Mouse (Mus musculus) skeletal muscle tissue, adult 2 months (tissue): Measurements from ENCODE around the gene Tmem199.
A peak's percentile ranks its signal among the peaks of the same experiment; 100 is the strongest.

Experiments used
- DNase-seq: peaks from one replicate; pipeline ENCODE4 v3.0.0-alpha.2; 2012; ENCODE audit warnings: low read depth, low spot score

The Tmem199 gene

GRCm38 (mm10) chr11:78488168-78488567 lies 23.8 kb downstream of the Tmem199 start:
- no peak for DNase-seq

- no peak for DNase-seq
Measured at GRCm38 (mm10) chr11:78483639-78484038, 28.3 kb downstream of the Tmem199 start.

- DNase-seq: no peak
Measured at GRCm38 (mm10) chr11:78475289-78475688, 36.7 kb downstream of the Tmem199 start.

DNA sequence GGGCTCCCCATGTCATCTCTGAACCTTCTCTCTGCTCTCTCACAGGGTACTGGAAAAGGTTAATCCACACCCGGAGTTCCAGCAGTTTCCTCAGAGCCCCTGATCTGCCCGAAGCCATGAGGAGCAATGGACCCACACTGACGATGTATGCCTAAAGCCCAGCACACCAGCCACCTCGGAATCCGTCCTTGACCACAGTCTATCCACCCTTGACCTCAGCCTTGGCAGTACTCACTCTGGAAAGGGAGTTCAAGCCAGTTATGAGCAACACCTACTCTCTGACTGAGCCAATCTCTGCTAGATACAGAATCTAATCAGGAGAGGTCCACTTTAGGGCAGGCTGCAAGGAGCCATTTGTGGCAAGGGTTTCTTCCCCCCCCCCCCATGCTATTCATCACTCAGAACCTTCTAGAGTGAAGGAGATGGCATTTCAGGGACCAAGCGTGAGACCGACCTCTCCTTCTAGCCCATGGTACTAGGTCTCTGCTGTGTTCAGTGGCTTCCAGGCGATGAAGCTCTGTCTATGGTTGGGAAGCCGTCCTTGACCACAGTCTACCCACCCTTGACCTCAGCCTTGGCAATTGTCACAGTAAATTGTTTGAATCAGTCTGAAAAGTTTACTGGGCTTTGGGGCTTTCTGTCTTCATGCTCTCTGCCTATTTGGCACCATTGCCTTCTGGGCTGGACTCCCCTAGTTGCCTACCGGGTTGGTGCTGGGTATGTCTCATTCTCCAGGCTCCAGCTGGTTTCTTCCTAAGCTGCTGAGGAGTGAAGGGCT lies 40.5 kb downstream of the Tmem199 start:
- no peak for DNase-seq

DNA sequence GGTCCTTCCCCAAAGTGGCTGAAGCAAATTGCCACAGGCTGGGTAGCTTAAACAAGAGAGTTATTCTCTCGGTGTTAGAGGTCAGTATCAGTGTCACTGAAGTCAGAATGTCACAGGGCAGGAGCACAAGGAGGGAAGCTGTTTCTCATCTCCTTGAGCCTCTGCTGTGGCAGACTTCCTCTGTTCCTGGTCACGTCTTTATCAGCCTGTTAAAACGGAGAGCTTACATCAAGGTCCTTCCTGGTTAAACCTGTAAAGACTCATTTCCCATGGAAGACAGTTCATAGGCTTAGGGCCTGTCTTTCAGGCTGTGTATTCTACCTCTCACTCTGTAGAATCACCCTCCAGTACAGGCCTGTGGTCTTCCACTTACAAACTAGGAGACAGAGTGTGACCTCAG lies 44.0 kb downstream of the Tmem199 start:
- DNase-seq: no peak

DNA sequence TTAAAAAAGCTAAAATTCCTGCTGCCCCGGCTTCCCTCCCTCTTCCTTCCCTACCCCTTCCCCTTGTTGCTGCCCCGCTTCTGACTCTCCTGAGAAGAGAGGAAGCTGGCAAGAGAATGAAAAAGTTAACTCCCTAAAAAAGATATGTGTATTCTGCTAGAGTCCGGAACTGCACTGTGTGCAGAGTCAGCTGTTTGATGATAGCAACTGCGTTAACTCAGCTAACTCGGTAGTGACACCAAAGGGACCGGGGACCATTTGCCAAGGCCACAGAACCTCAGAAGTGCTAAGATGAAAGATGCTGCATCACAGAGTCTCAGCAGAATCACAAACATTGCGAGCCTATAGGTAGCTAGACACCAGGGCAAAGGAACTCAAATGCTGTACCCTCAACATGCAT lies 44.5 kb downstream of the Tmem199 start:
- DNase-seq: no peak

GRCm38 (mm10) chr11:78466242-78466912 lies 45.6 kb downstream of the Tmem199 start:
- DNase-seq: no peak

- DNase-seq: peak; percentile 52
Measured at GRCm38 (mm10) chr11:78465568-78466180, 46.3 kb downstream of the Tmem199 start, which contains the start of gene Slc46a1. Slc46a1 (plus strand) TSS chr11:78465697.

DNA sequence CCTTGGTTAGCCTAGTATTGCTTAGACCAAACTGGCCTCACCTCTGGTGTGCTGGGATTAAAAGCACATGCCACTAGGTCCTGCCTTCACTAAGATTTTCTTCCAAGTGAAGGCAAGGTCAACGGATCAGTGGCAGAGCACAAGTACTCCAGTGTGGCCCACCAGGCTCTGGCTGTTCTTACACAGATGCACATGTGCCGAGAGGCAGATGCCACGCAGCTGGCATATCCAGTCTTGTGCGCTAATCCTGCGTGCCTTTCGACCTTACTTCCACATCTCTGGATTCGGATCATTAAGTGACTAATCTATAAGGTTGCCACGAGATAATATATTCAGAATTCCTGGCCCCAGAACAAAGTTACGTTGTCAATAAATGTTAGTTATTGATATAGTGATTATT lies 46.9 kb downstream of the Tmem199 start:
- DNase-seq: no peak

- DNase-seq: no peak
Measured at GRCm38 (mm10) chr11:78463286-78464036, 48.5 kb downstream of the Tmem199 start.

- DNase-seq: no peak
Measured at GRCm38 (mm10) chr11:78462669-78463068, 49.3 kb downstream of the Tmem199 start.

GRCm38 (mm10) chr11:78461894-78462293 lies 50.1 kb downstream of the Tmem199 start:
- no peak for DNase-seq

DNA sequence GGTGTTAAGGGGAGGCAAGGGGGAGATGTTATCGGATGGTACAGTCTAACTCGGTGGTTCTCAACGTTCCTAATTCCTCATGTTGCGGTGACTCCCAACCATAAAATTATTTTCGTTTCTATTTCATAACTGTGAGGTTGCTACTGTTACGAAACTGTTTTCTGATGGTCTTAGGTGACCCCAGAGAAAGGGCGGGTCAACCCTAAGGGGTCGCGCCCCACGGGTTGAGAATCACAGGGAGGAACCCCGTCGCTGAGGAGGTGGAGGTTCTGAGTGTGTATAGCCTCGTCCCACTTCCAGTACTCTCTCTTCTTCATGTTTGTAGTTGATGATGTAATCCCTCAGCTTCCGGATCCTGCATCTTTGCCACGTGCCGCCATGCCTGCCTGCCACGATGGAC lies 53.2 kb downstream of the Tmem199 start:
- no peak for DNase-seq
